ENCODE assay signal across 8 mouse cellular contexts in the genomic region with DNA sequence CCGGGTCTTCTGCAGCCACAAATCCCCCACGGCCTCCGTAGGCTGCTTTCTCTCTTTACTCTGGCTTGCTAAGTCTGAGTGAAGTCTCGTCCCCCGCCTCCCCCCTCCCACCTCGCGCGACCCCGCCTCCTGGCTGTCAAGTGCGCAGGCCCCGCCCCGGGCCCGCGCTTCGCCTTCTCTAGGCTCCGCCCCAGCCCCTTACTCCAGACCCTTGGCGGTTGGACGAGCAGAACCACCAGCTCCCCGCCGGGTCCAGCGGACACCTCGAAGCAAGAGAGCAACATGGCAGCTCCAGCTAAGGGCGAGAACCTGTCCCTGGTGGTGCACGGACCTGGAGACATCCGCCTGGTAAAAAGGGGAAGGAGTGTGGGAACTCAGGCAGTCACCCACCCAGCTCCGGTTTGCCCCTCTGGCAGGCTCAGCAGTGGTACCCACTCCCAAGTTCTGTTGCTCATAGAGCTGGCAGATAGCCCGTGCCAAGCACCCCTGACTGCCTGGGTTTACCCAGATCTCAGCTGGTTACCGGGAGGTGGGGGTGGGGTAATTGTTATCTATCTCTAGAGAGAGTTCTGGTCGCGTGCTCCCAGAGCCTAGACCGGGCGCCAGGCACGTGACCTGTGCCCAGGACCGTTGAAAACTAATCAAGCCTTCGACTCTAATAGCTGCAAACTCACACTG. TPM values are rescaled to one million over a fixed set of nuclear protein-coding genes. Genes with fewer than 3 reads are reported as not detected.
A peak's percentile ranks its signal among the peaks of the same experiment; 100 is the strongest.
DNase-seq lines count a peak whose midpoint lies in the region; ATAC-seq and TF ChIP-seq lines count a peak whose summit lies in the region.

A gene (plus strand): TSS at position 139 of the 678 bp plus-strand sequence.

- H3K9ac ChIP-seq in MEL (ENCODE audit: control insufficient read depth, low read depth, low read length, poor library complexity, severe bottlenecking): peak within 1 kb of the TSS; percentile 86
- H3K9ac ChIP-seq in forebrain, postnatal 0 days: peak within 1 kb of the TSS; percentile 59
- peak within 1 kb of the TSS; percentile 57 for H3K9ac ChIP-seq in neural tube, embryonic 15.5 days (replicated peaks)

- no peaks in the 10 kb centered on the region for H3K27me3 ChIP-seq in MEL (ENCODE audit: control insufficient read depth in 1 of 2, insufficient read depth in 2 of 2, low read length in 2 of 2)
- H3K27me3 ChIP-seq in forebrain, postnatal 0 days (ENCODE audit: insufficient read depth, low read length): no peaks in the 10 kb centered on the region
- H3K27me3 ChIP-seq in neural tube, embryonic 15.5 days (replicated peaks): no peaks in the 10 kb centered on the region

- TF ChIP-seq EP300 in MEL (IDR thresholded peaks at IDR 0.05; ENCODE audit: low read depth in 1 of 2, low read length in 2 of 2): peak; percentile 59 to 72

- 2% methylated on average over 35 of the region's 35 CpGs for WGBS in forebrain, postnatal 0 days
- WGBS in lung, adult 2 months: 1% methylated on average over 35 of the region's 35 CpGs
- under 1% methylated on average over 35 of the region's 35 CpGs for WGBS in neural tube, embryonic 15.5 days

- H3K36me3 ChIP-seq in MEL (ENCODE audit: control insufficient read depth in 1 of 2, insufficient read depth in 2 of 2, low read length in 2 of 2): peaks cover 0 to 20% of the 10 kb centered on the region in 2 experiments; a peak in 2 of 4 replicates
- no peaks in the 10 kb centered on the region for H3K36me3 ChIP-seq in forebrain, postnatal 0 days (ENCODE audit: insufficient read depth)
- H3K36me3 ChIP-seq in neural tube, embryonic 15.5 days: no peaks in the 10 kb centered on the region

- intact Hi-C loops in heart, postnatal 36 days (cut with DNase I): no loop called here

- peak; percentile 96 for ATAC-seq in forebrain, postnatal 0 days
- peak; percentile 96 for ATAC-seq in neural tube, embryonic 15.5 days (ENCODE audit: low FRiP score)

- peak within 1 kb of the TSS; percentile 82 for H3K27ac ChIP-seq in MEL (ENCODE audit: control insufficient read depth, low read depth, low read length)
- H3K27ac ChIP-seq in forebrain, postnatal 0 days (ENCODE audit: low read depth, low read length): peak within 1 kb of the TSS; percentile 70
- H3K27ac ChIP-seq in neural tube, embryonic 15.5 days (replicated peaks): peak within 1 kb of the TSS; percentile 82

- H3K4me2 ChIP-seq in forebrain, postnatal 0 days (ENCODE audit: low read depth): peak within 1 kb of the TSS; percentile 69
- H3K4me2 ChIP-seq in neural tube, embryonic 15.5 days: peak within 1 kb of the TSS; percentile 85

- DNase-seq in MEL (ENCODE audit: low read depth, low spot score): peak; percentile 88
- peak; percentile 73 to 80 for DNase-seq in cerebellum, adult 18-20 months
- DNase-seq in forebrain, postnatal 0 days: peak; percentile 89
- peak; percentile 76 to 83 for DNase-seq in heart, postnatal 36 days
- peak; percentile 54 to 73 for DNase-seq in layer of hippocampus, adult 18-20 months (ENCODE audit: low spot score in 2 of 2)
- DNase-seq in lung, adult 2 months: peak; percentile 64
- DNase-seq in testis, postnatal 10 days (ENCODE audit: low spot score): peak; percentile 85

- H3K4me3 ChIP-seq in MEL (ENCODE audit: control insufficient read depth in 1 of 2, insufficient read depth in 1 of 2, low read depth in 2 of 2, low read length in 2 of 2): peak within 1 kb of the TSS; percentile 68 to 86
- peak within 1 kb of the TSS; percentile 53 for H3K4me3 ChIP-seq in forebrain, postnatal 0 days (ENCODE audit: low read depth, low read length)
- H3K4me3 ChIP-seq in lung, adult 2 months (replicated peaks; ENCODE audit: extremely low read depth, low read depth, low read length): peak within 1 kb of the TSS; percentile 85
- H3K4me3 ChIP-seq in neural tube, embryonic 15.5 days (replicated peaks): peak within 1 kb of the TSS; percentile 62

- peaks cover 6 to 15% of the 10 kb centered on the region in 2 experiments for H3K4me1 ChIP-seq in MEL (ENCODE audit: control insufficient read depth in 1 of 2, insufficient read depth in 2 of 2, low read length in 2 of 2)
- no peaks in the 10 kb centered on the region for H3K4me1 ChIP-seq in forebrain, postnatal 0 days (ENCODE audit: insufficient read depth)
- no peaks in the 10 kb centered on the region; the same call in 1 of the 2 replicates for H3K4me1 ChIP-seq in lung, adult 2 months (ENCODE audit: control insufficient read depth, insufficient read depth, low read length)
- peaks cover 11% of the 10 kb centered on the region; the same call in 1 of the 2 replicates for H3K4me1 ChIP-seq in neural tube, embryonic 15.5 days

- no peaks in the 10 kb centered on the region for H3K9me3 ChIP-seq in MEL (replicated peaks; ENCODE audit: insufficient read depth, low read length)
- H3K9me3 ChIP-seq in forebrain, postnatal 0 days (ENCODE audit: low read length): no peaks in the 10 kb centered on the region
- no peaks in the 10 kb centered on the region for H3K9me3 ChIP-seq in neural tube, embryonic 15.5 days (replicated peaks)

- no peak for TF ChIP-seq CTCF in MEL (IDR thresholded peaks at IDR 0.05 in 2 of 3, conservative IDR thresholded peaks at IDR 0.05 in 1 of 3; ENCODE audit: control insufficient read depth in 1 of 3, insufficient read depth in 1 of 3, low read depth in 2 of 3, low read length in 3 of 3, poor library complexity in 1 of 3, severe bottlenecking in 1 of 3)
- TF ChIP-seq CTCF in forebrain, postnatal 0 days (IDR thresholded peaks at IDR 0.05; ENCODE audit: low read depth): 0 out of 2 replicates have a peak, but pooled peaks have one; percentile 24
- no peak for TF ChIP-seq CTCF in lung, adult 2 months (IDR thresholded peaks at IDR 0.05; ENCODE audit: insufficient read depth, low read length)

- TF ChIP-seq POLR2A in MEL (IDR thresholded peaks at IDR 0.05; ENCODE audit: control insufficient read depth in 1 of 2, insufficient read depth in 1 of 2, low read depth in 1 of 2, low read length in 2 of 2, poor library complexity in 1 of 2): peak; percentile 58 to 59; a peak in 3 of 4 replicates
- TF ChIP-seq POLR2A in lung, adult 2 months (IDR thresholded peaks at IDR 0.05; ENCODE audit: borderline replicate concordance, extremely low read depth, low read depth, low read length): peak; percentile 35; the same call in 1 of the 2 replicates

- TF ChIP-seq RAD21 in MEL (IDR thresholded peaks at IDR 0.05; ENCODE audit: low read depth, low read length): no peak

- peaks cover 9% of the 10 kb centered on the region for H3K79me2 ChIP-seq in MEL (ENCODE audit: control insufficient read depth, insufficient read depth, low read length, poor library complexity)

TF ChIP-seq in MEL, 35 proteins besides CTCF, POLR2A, EP300 and RAD21 (continues in another document):
- TF ChIP-seq MYB (IDR thresholded peaks at IDR 0.05; ENCODE audit: low read depth, low read length): peak; percentile 49; the same call in 1 of the 2 replicates
- TF ChIP-seq GATA1 (IDR thresholded peaks at IDR 0.05; ENCODE audit: low read depth, low read length): peak; percentile 69
- TF ChIP-seq ZC3H11A (IDR thresholded peaks at IDR 0.05; ENCODE audit: low read depth, low read length): no peak
- peak; percentile 39; the same call in 1 of the 2 replicates for TF ChIP-seq NELFE (IDR thresholded peaks at IDR 0.05; ENCODE audit: low read depth, low read length)
- TF ChIP-seq POLR2AphosphoS2 (IDR thresholded peaks at IDR 0.05; ENCODE audit: low read length): no peak; the same call in 1 of the 2 replicates
- no peak for TF ChIP-seq JUND (IDR thresholded peaks at IDR 0.05; ENCODE audit: low read depth, low read length)
- TF ChIP-seq TBP (IDR thresholded peaks at IDR 0.05; ENCODE audit: low read depth, low read length): 0 out of 2 replicates have a peak, but pooled peaks have one; percentile 7
- no peak for TF ChIP-seq TAL1 (IDR thresholded peaks at IDR 0.05; ENCODE audit: low read length)
- peak; percentile 41; the same call in 1 of the 2 replicates for TF ChIP-seq NRF1 (IDR thresholded peaks at IDR 0.05; ENCODE audit: insufficient read depth, low read depth, low read length, poor library complexity, severe bottlenecking)
- TF ChIP-seq SMC3 (IDR thresholded peaks at IDR 0.05; ENCODE audit: low read depth, low read length): 0 out of 2 replicates have a peak, but pooled peaks have one; percentile 7
- TF ChIP-seq MAZ (IDR thresholded peaks at IDR 0.05; ENCODE audit: low read depth, low read length): peak; percentile 76
- TF ChIP-seq ZKSCAN1 (IDR thresholded peaks at IDR 0.05; ENCODE audit: low read depth, low read length): no peak
- no peak for TF ChIP-seq CHD1 (IDR thresholded peaks at IDR 0.05; ENCODE audit: low read depth, low read length)
- TF ChIP-seq USF1 (IDR thresholded peaks at IDR 0.05; ENCODE audit: low read depth, low read length): peak; percentile 98
- no peak for TF ChIP-seq RCOR1 (IDR thresholded peaks at IDR 0.05; ENCODE audit: low read depth, low read length)
- TF ChIP-seq POLR2AphosphoS5 (IDR thresholded peaks at IDR 0.05; ENCODE audit: borderline replicate concordance, low read depth, low read length): no peak
- peak; percentile 100 for TF ChIP-seq BHLHE40 (IDR thresholded peaks at IDR 0.05; ENCODE audit: borderline replicate concordance, low read depth, low read length)
- peak; percentile 89 for TF ChIP-seq MYC (IDR thresholded peaks at IDR 0.05; ENCODE audit: low read depth, low read length)
- TF ChIP-seq GABPA (IDR thresholded peaks at IDR 0.05; ENCODE audit: low read depth, low read length): no peak
- TF ChIP-seq CHD2 (IDR thresholded peaks at IDR 0.05; ENCODE audit: low read length): peak; percentile 44; the same call in 1 of the 2 replicates
- TF ChIP-seq MEF2A (IDR thresholded peaks at IDR 0.05; ENCODE audit: extremely low read depth, insufficient replicate concordance, low read depth, low read length, poor library complexity, severe bottlenecking): no peak; the same call in 1 of the 2 replicates
- TF ChIP-seq SIN3A (IDR thresholded peaks at IDR 0.05; ENCODE audit: low read length): peak; percentile 80
- TF ChIP-seq HCFC1 (IDR thresholded peaks at IDR 0.05; ENCODE audit: low read depth, low read length): peak; percentile 32; the same call in 1 of the 2 replicates
- TF ChIP-seq ZNF384 (IDR thresholded peaks at IDR 0.05; ENCODE audit: low read depth, low read length): no peak

RNA-seq across cellular contexts. Expression of the gene that starts here (rescaled TPM):
- 39.6 and 41.1 TPM in 2 replicates for total RNA-seq in MEL (2012; rRNA removed)
- polyA plus RNA-seq in MEL (2012; ENCODE audit: insufficient read depth in 1 of 2, insufficient read length in 2 of 2, low read depth in 1 of 2, low replicate concordance in 2 of 2, missing spikeins in 1 of 2): 10 to 100 TPM in 1 of 2 experiments, not detected in 1; 61.7 TPM
- 19.7 and 27.4 TPM in 2 replicates for total RNA-seq in forebrain, postnatal 0 days (2014; rRNA removed)
- 17.7 and 21.2 TPM in 2 replicates for polyA plus RNA-seq in forebrain, postnatal 0 days (2015; fragmentation: Nextera tagmentation; extraction: Ambion mirVana)
- 100 to 1,000 TPM; 162 to 168 TPM for total RNA-seq in heart, postnatal 36 days (2021)
- 10 to 100 TPM; 20.2 to 20.9 TPM for total RNA-seq in layer of hippocampus, adult 18-20 months (2021)
- polyA plus RNA-seq in lung, adult 2 months (2012; rRNA removed): 15.3 and 21.9 TPM in 2 replicates
- polyA plus RNA-seq in neural tube, embryonic 15.5 days (2015; fragmentation: Nextera tagmentation; extraction: Ambion mirVana): 21.4 and 41.7 TPM in 2 replicates

Comparison
In these comparisons a context has a peak if more than half of its experiments do, and no peak if none do; other contexts are left out.
1. Peak in every context shown above with its lines: DNase-seq, ATAC-seq, H3K4me3 ChIP-seq and H3K27ac ChIP-seq.